Mouse (Mus musculus): ENCODE results near the gene Fyb. TPM values are rescaled to one million over a fixed set of nuclear protein-coding genes. Genes with fewer than 3 reads are reported as not detected.

Fyb gene
- polyA plus RNA-seq, 1 experiment from 2014 or later, result 5.0 TPM

DNA sequence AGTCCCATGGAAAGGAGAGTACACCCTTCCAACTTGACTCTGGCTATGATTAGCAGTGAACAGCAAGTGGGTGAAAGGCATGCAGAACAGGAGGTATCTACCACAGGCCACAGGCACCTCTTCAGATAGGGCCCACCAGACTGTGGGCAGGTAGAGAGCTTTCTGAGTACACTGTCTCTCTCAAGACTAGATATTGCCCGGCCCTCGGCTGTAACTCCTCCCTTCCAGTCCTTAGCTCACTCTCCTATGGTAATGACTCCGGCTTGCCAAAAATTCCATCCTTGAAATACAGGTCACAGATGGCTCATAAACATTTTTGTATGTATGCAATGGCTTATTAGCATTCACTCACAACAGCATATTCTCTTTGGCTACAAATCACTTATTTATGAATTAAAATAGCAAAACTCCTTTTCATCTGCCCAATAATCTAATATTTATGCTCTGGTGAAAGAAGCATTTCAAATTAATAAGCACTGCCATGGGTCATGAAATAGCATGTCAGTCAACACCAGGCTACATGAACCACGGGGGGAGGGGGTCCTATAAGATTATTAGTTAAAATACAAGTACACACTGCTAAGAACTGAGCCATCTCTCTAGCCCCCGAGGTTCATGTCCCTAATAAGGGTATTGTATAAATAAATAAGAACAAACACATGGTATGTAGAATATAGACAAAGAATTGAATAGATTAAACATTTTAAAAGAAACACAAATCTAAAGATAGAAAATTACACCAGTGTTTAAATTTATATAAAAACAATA, 93.9 kb downstream of the Fyb start:
- WGBS, result 68% methylated on average over 5 of the region's 5 CpGs
- no peaks in the 10 kb centered on the region for H3K36me3 ChIP-seq (ENCODE audit: control insufficient read depth, insufficient read depth, low read length)
- no peak overlapping the region for H3K27ac ChIP-seq (ENCODE audit: low read length)
- no peak overlapping the region for H3K4me3 ChIP-seq (ENCODE audit: low read depth, low read length)
- no peak overlapping the region for H3K4me2 ChIP-seq (replicated peaks; ENCODE audit: low read depth, low read length)
- ATAC-seq (ENCODE audit: insufficient number of reproducible peaks, insufficient read depth, low FRiP score, low read depth), result no peak
- H3K9me3 ChIP-seq (ENCODE audit: control insufficient read depth, low read depth, low read length), result no peaks in the 10 kb centered on the region
- no peak overlapping the region for H3K9ac ChIP-seq (replicated peaks; ENCODE audit: low read depth, low read length)
- H3K27me3 ChIP-seq (ENCODE audit: control insufficient read depth, insufficient read depth, low read length), result no peaks in the 10 kb centered on the region
- H3K4me1 ChIP-seq (ENCODE audit: control insufficient read depth, insufficient read depth, low read length), result no peaks in the 10 kb centered on the region

DNA sequence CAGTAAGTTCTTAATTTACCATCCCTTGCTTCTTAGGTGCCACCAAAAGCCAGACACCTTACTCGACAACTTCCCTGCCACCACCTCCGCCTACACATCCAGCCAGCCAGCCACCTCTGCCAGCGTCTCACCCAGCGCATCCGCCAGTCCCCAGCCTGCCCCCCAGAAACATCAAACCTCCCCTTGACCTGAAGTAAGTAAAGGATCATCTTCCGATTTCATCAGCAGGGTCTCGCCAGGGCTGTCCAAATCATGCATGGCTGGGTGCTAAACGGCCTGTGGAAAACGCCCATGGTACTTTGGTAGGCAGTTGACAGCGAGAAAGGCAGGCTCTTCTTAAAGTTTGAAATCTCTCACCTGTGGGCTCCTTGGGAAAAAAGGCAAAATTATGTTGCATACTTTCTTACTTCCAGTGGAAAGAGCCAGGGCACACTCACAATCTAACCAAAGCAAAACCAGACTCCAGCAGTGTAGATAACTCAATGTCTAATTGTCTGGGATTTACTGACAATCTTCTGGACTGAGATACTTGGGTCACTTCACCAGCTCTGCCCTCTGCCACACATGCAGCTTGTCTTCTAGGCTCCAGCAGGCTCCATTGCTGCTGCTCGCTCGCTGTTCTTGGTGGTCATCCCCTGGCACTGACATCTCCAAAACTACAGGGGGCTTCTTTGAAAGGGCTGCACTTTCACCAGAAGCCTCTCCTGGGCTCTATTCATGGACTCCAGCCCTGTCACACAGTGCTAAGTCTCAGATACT, 97.1 kb downstream of the Fyb start:
- Histone ChIP-seq H3K4me2 (replicated peaks; ENCODE audit: low read depth, low read length) (no peak overlapping the region), H3K4me3 (ENCODE audit: low read depth, low read length) (no peak overlapping the region), H3K36me3 (ENCODE audit: control insufficient read depth, insufficient read depth, low read length) (no peaks in the 10 kb centered on the region), H3K9me3 (ENCODE audit: control insufficient read depth, low read depth, low read length) (no peaks in the 10 kb centered on the region), H3K4me1 (ENCODE audit: control insufficient read depth, insufficient read depth, low read length) (no peaks in the 10 kb centered on the region), H3K9ac (replicated peaks; ENCODE audit: low read depth, low read length) (no peak overlapping the region), H3K27ac (ENCODE audit: low read length) (no peak overlapping the region), H3K27me3 (ENCODE audit: control insufficient read depth, insufficient read depth, low read length) (no peaks in the 10 kb centered on the region)
- WGBS, result 90% methylated on average over 12 of the region's 12 CpGs
- ATAC-seq (ENCODE audit: insufficient number of reproducible peaks, insufficient read depth, low FRiP score, low read depth), result no peak

DNA sequence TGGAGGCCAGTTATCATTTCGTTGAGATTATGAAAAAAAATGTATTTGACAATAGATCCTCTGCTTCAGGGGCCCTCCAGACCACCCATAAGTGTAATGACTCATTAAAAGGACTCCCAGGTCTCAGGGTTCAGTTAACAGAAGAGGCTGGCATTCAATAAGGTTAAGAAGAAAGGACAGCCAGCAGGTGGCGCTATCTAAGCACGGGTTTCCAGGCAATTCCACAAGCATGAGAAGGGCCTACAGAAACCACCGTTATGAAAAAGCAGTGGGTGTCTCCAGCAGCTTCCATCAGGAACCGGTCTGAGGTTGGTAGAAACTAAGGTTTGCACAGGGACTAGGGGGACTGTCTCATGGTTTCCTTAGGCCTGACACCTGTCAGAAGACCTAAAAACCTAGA, 99.9 kb downstream of the Fyb start:
- H3K36me3 ChIP-seq (ENCODE audit: control insufficient read depth, insufficient read depth, low read length), result no peaks in the 10 kb centered on the region
- H3K4me1 ChIP-seq (ENCODE audit: control insufficient read depth, insufficient read depth, low read length), result 0 out of 2 replicates have a peak, but pooled peaks cover 3% of the 10 kb centered on the region
- no peaks in the 10 kb centered on the region for H3K9me3 ChIP-seq (ENCODE audit: control insufficient read depth, low read depth, low read length)
- 5% methylated on average over 5 of the region's 5 CpGs for WGBS
- no peak overlapping the region for H3K9ac ChIP-seq (replicated peaks; ENCODE audit: low read depth, low read length)
- no peak overlapping the region for H3K27ac ChIP-seq (ENCODE audit: low read length)
- no peak overlapping the region for H3K4me3 ChIP-seq (ENCODE audit: low read depth, low read length)
- no peak overlapping the region for H3K4me2 ChIP-seq (replicated peaks; ENCODE audit: low read depth, low read length)
- no peaks in the 10 kb centered on the region for H3K27me3 ChIP-seq (ENCODE audit: control insufficient read depth, insufficient read depth, low read length)
- ATAC-seq (ENCODE audit: insufficient number of reproducible peaks, insufficient read depth, low FRiP score, low read depth), result no peak

DNA sequence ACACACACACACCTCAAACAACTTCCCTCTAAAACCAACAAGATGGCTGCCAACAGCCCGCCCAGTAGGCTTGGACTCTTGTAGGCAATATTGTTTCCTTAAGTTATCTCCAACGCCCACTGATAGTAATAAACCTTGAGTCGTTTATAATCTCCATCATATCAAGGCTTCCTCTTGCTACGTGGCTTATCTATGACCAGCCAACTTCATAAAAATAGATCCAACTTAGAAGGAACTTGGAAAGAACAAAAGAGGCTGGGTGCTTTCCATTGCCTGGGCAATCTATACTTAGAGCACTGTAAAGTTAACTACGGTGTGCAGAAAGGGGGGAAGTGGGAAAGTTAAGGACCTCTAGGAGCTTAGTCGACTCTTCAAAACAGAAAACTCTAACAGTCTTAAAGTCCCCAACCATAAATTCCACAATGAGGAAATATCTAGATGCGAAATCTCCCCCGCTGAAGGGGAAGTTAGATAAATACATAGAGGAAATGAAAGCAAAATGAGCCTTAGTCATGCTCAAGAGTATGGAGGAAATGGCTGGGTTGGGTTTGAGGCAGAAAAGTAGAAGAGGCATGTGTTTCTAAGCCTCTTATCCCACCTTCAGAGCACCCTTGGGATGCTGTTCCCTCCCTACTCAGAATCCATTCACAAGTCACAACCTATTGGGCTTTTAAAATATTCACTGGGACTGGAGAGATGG, 101.0 kb downstream of the Fyb start:
- Histone ChIP-seq H3K4me1 (ENCODE audit: control insufficient read depth, insufficient read depth, low read length) (0 out of 2 replicates have a peak, but pooled peaks cover 3% of the 10 kb centered on the region), H3K36me3 (ENCODE audit: control insufficient read depth, insufficient read depth, low read length) (no peaks in the 10 kb centered on the region), H3K9me3 (ENCODE audit: control insufficient read depth, low read depth, low read length) (no peaks in the 10 kb centered on the region), H3K27ac (ENCODE audit: low read length) (no peak overlapping the region), H3K4me3 (ENCODE audit: low read depth, low read length) (no peak overlapping the region), H3K4me2 (replicated peaks; ENCODE audit: low read depth, low read length) (no peak overlapping the region), H3K9ac (replicated peaks; ENCODE audit: low read depth, low read length) (no peak overlapping the region), H3K27me3 (ENCODE audit: control insufficient read depth, insufficient read depth, low read length) (no peaks in the 10 kb centered on the region)
- ATAC-seq (ENCODE audit: insufficient number of reproducible peaks, insufficient read depth, low FRiP score, low read depth), result no peak
- 86% methylated on average over 8 of the region's 8 CpGs for WGBS

DNA sequence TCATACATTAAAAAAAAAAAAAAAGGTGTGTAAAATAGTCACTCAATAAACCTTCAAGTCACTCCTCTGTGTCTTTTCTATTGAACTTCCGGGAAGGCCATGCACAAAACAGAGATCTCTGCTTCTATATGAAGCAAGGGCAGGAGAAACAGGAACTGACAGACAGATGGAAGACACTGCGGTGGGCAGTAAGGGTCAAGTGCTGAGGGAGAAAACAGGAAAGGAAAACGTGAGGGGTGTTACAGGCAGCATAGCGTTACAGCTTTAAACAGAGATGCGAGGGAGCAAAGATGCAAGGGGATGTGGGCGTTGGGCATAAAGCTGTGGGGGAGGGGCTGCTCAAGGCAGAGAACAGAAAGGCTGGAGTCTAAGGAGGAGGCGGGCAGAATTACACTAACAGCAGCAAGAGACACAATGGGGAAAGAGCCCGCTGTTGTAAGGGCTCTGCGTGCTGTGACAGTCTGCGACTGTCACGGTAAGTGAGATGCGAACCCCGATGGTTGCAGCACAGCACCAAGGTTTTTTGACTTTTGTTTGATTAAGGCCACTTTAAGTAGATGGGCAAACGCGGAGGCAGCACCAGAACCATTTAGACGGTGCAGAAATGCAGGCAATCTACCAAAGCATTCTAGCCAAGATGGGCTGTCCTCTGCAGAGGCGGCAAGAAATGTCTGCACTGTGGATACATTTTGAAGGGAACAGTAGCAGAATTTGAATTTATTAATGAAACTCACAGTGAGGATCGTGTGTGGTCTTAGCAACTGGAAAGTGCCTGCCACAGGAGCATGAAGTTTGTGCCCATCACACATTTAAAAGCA, 101.9 kb downstream of the Fyb start:
- Histone ChIP-seq H3K4me2 (replicated peaks; ENCODE audit: low read depth, low read length) (peak overlapping the region; percentile 23; the same call in 1 of the 2 replicates), H3K36me3 (ENCODE audit: control insufficient read depth, insufficient read depth, low read length) (no peaks in the 10 kb centered on the region), H3K4me3 (ENCODE audit: low read depth, low read length) (no peak overlapping the region), H3K27ac (ENCODE audit: low read length) (no peak overlapping the region), H3K9me3 (ENCODE audit: control insufficient read depth, low read depth, low read length) (no peaks in the 10 kb centered on the region), H3K27me3 (ENCODE audit: control insufficient read depth, insufficient read depth, low read length) (no peaks in the 10 kb centered on the region), H3K4me1 (ENCODE audit: control insufficient read depth, insufficient read depth, low read length) (0 out of 2 replicates have a peak, but pooled peaks cover 3% of the 10 kb centered on the region), H3K9ac (replicated peaks; ENCODE audit: low read depth, low read length) (no peak overlapping the region)
- WGBS, result 22% methylated on average over 18 of the region's 18 CpGs
- no peak for ATAC-seq (ENCODE audit: insufficient number of reproducible peaks, insufficient read depth, low FRiP score, low read depth)

DNA sequence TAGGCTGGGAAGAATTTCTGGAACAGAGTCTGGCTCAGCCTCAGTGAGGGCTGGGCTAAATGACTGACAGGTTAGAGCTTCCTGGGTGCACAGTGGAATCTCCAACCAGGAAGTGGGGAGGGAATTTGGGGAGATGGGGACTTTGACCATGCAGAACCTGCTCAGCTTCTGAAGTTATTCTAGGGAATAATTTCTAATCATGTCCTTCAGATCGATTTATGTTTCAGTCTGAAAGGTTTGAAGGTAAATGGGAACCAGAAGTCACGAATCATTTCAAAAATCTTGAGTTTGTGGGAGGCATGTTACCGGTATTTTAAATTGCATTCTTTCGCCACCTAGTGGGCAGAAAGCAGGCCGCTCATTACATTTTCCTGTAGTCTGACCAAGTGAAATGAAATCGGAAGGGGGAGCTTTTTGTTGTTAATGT, 103.0 kb downstream of the Fyb start:
- 0 out of 2 replicates have a peak, but pooled peaks cover 3% of the 10 kb centered on the region for H3K4me1 ChIP-seq (ENCODE audit: control insufficient read depth, insufficient read depth, low read length)
- no peak overlapping the region for H3K27ac ChIP-seq (ENCODE audit: low read length)
- WGBS, result 5% methylated on average over 6 of the region's 6 CpGs
- 0 out of 2 replicates have a peak overlapping the region, but pooled peaks have one; percentile 6 for H3K4me2 ChIP-seq (replicated peaks; ENCODE audit: low read depth, low read length)
- ATAC-seq (ENCODE audit: insufficient number of reproducible peaks, insufficient read depth, low FRiP score, low read depth), result no peak
- H3K4me3 ChIP-seq (ENCODE audit: low read depth, low read length), result no peak overlapping the region
- no peaks in the 10 kb centered on the region for H3K27me3 ChIP-seq (ENCODE audit: control insufficient read depth, insufficient read depth, low read length)
- no peak overlapping the region for H3K9ac ChIP-seq (replicated peaks; ENCODE audit: low read depth, low read length)
- H3K9me3 ChIP-seq (ENCODE audit: control insufficient read depth, low read depth, low read length), result no peaks in the 10 kb centered on the region
- no peaks in the 10 kb centered on the region for H3K36me3 ChIP-seq (ENCODE audit: control insufficient read depth, insufficient read depth, low read length)

DNA sequence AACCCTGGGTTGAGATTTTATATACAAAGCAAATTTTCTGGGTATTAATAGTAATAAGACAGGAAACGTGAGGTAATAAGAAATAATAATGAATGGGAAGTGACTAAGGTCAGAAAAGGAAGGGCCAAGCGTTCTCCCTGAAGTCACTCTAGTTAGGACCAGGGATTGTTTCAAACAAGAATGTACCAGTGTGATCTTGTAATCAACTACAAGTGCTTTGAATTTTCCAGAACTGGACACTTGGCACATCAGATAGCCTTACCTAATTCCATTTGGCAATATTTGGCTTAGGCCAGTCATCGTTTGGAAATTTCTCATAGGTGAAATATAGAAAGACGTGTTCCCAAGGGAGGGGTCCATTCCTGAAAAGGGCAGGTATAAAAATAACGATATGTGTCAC, 103.5 kb downstream of the Fyb start:
- H3K9ac ChIP-seq (replicated peaks; ENCODE audit: low read depth, low read length), result no peak overlapping the region
- no peak overlapping the region for H3K4me3 ChIP-seq (ENCODE audit: low read depth, low read length)
- H3K36me3 ChIP-seq (ENCODE audit: control insufficient read depth, insufficient read depth, low read length), result no peaks in the 10 kb centered on the region
- H3K4me1 ChIP-seq (ENCODE audit: control insufficient read depth, insufficient read depth, low read length), result 0 out of 2 replicates have a peak, but pooled peaks cover 3% of the 10 kb centered on the region
- no peak overlapping the region for H3K27ac ChIP-seq (ENCODE audit: low read length)
- H3K4me2 ChIP-seq (replicated peaks; ENCODE audit: low read depth, low read length), result no peak overlapping the region
- H3K9me3 ChIP-seq (ENCODE audit: control insufficient read depth, low read depth, low read length), result no peaks in the 10 kb centered on the region
- no peaks in the 10 kb centered on the region for H3K27me3 ChIP-seq (ENCODE audit: control insufficient read depth, insufficient read depth, low read length)
- WGBS, result 64% methylated on average over 5 of the region's 5 CpGs
- ATAC-seq (ENCODE audit: insufficient number of reproducible peaks, insufficient read depth, low FRiP score, low read depth), result no peak

Data from stomach, embryonic 14.5 days (tissue).